Mouse (Mus musculus) limb, embryonic 14.5 days (tissue): ENCODE data around the gene Clip2. TPM values are rescaled to one million over a fixed set of nuclear protein-coding genes. Genes with fewer than 3 reads are reported as not detected.

ENCODE experiments used
- ATAC-seq: fragments of 200-750 bp; cut with Nextera tagmentation; 2 replicates; pipeline ENCODE4 v1.8.0; 2017; ENCODE audit warnings: low read depth, moderate number of reproducible peaks, moderate TSS enrichment; ENCODE audit not compliant: low FRiP score
- DNase-seq: peaks from one replicate; pipeline ENCODE4 v3.0.0-alpha.2; 2015; ENCODE audit warnings: low spot score
- H3K27ac ChIP-seq: fragments of 300-500 bp; sonication (generic); replicated peaks from 2 replicates; pipeline ENCODE4 v1.5.1; 2014; ENCODE audit warnings: low read depth, mild to moderate bottlenecking, low read length, moderate library complexity, mixed read lengths
- H3K27me3 ChIP-seq: fragments of 300-500 bp; sonication (generic); 2 replicates; pipeline ENCODE4 v1.6.1; 2014; ENCODE audit warnings: low read length, mixed read lengths; ENCODE audit not compliant: control insufficient read depth, insufficient read depth
- H3K36me3 ChIP-seq: fragments of 300-500 bp; sonication (generic); 2 replicates; pipeline ENCODE4 v1.6.1; 2014; ENCODE audit warnings: mild to moderate bottlenecking, low read length, moderate library complexity, mixed read lengths; ENCODE audit not compliant: control insufficient read depth, insufficient read depth
- H3K4me1 ChIP-seq: fragments of 300-500 bp; sonication (generic); 2 replicates; pipeline ENCODE4 v1.6.1; 2014; ENCODE audit warnings: antibody characterized with exemption, low read length, mixed read lengths; ENCODE audit not compliant: control insufficient read depth, insufficient read depth
- H3K4me2 ChIP-seq: fragments of 300-500 bp; sonication (generic); replicated peaks from 2 replicates; pipeline ENCODE4 v1.6.1; 2014; ENCODE audit warnings: low read depth, mild to moderate bottlenecking, low read length, moderate library complexity; ENCODE audit not compliant: severe bottlenecking
- H3K4me3 ChIP-seq: fragments of 300-500 bp; sonication (generic); replicated peaks from 2 replicates; pipeline ENCODE4 v1.5.1; 2014; ENCODE audit warnings: low read length
- H3K9ac ChIP-seq: fragments of 300-500 bp; sonication (generic); 2 replicates; pipeline ENCODE4 v1.6.1; 2014; ENCODE audit warnings: mild to moderate bottlenecking, low read depth, low read length, moderate library complexity; ENCODE audit not compliant: severe bottlenecking
- H3K9me3 ChIP-seq: fragments of 300-500 bp; sonication (generic); 2 replicates; pipeline ENCODE4 v1.6.1; 2016; ENCODE audit warnings: low read length; ENCODE audit not compliant: control insufficient read depth
- POLR2A ChIP-seq: fragments of 200-500 bp; IDR thresholded peaks from 2 replicates; pipeline ENCODE4 v1.8.0; 2012; ENCODE audit warnings: inconsistent platforms, mild to moderate bottlenecking, moderate library complexity, borderline replicate concordance; ENCODE audit not compliant: insufficient read depth, insufficient read length; ENCODE audit errors: extremely low read depth
- WGBS: fragments of 180-500 bp; shearing (Covaris S2); extraction: QIAGEN DNeasy Blood & Tissue Kit; methylation state at CpG from one replicate; pipeline ENCODE4 v1.1.7; 2014; 5-methylcytosine and 5-hydroxymethylcytosine counted together
- polyA plus RNA-seq, 2 experiments: library from polyadenylated mRNA; depleted of rRNA in 1 of 2; stranded (reverse) in 1 of 2; unstranded in 1 of 2; fragments of >200 nt; fragmentation: Nextera tagmentation in 1 of 2; extraction: Ambion mirVana in 1 of 2; gene quantifications; 2 replicates each; pipeline versions ENCODE4 v1.2.1 to v1.2.3; 2012 to 2014

Clip2 gene
- polyA plus RNA-seq, 2 experiments, result 4.7 to 25.5 TPM

GRCm38 (mm10) chr5:134502591-134502990, 49.6 kb downstream of the Clip2 start:
- no peak overlapping the region for H3K9ac ChIP-seq
- no peak overlapping the region for H3K4me2 ChIP-seq
- H3K9me3 ChIP-seq, result no peaks in the 10 kb centered on the region
- peaks cover 48% of the 10 kb centered on the region for H3K36me3 ChIP-seq
- DNase-seq (no peak), ATAC-seq (no peak)
- H3K4me1 ChIP-seq, result no peaks in the 10 kb centered on the region
- H3K4me3 ChIP-seq, result no peak overlapping the region
- no peaks in the 10 kb centered on the region for H3K27me3 ChIP-seq
- no peak overlapping the region for H3K27ac ChIP-seq
- TF ChIP-seq POLR2A, result no peak
- 93% methylated on average over 18 of the region's 18 CpGs for WGBS

GRCm38 (mm10) chr5:134501453-134501852, 50.8 kb downstream of the Clip2 start:
- Histone ChIP-seq H3K27me3 (no peaks in the 10 kb centered on the region), H3K9me3 (no peaks in the 10 kb centered on the region), H3K9ac (no peak overlapping the region), H3K4me2 (no peak overlapping the region), H3K36me3 (peaks cover 59% of the 10 kb centered on the region), H3K27ac (no peak overlapping the region), H3K4me3 (no peak overlapping the region), H3K4me1 (no peaks in the 10 kb centered on the region)
- no peak for DNase-seq
- 89% methylated on average over 9 of the region's 9 CpGs for WGBS
- no peak for ATAC-seq
- TF ChIP-seq POLR2A, result no peak

- Histone ChIP-seq H3K36me3 (peaks cover 61% of the 10 kb centered on the region), H3K4me1 (no peaks in the 10 kb centered on the region), H3K4me3 (no peak overlapping the region), H3K4me2 (no peak overlapping the region), H3K9me3 (no peaks in the 10 kb centered on the region), H3K9ac (no peak overlapping the region), H3K27ac (no peak overlapping the region), H3K27me3 (no peaks in the 10 kb centered on the region)
- 97% methylated on average over 3 of the region's 3 CpGs for WGBS
- ATAC-seq (no peak), DNase-seq (no peak)
- no peak for TF ChIP-seq POLR2A
Observed at GRCm38 (mm10) chr5:134500681-134501080, 51.6 kb downstream of the Clip2 start.

- DNase-seq (no peak), ATAC-seq (no peak)
- H3K27me3 ChIP-seq, result no peaks in the 10 kb centered on the region
- no peak overlapping the region for H3K9ac ChIP-seq
- H3K4me3 ChIP-seq, result no peak overlapping the region
- H3K4me2 ChIP-seq, result no peak overlapping the region
- H3K4me1 ChIP-seq, result no peaks in the 10 kb centered on the region
- H3K36me3 ChIP-seq, result peaks cover 66% of the 10 kb centered on the region
- TF ChIP-seq POLR2A, result no peak
- no peak overlapping the region for H3K27ac ChIP-seq
- 75% methylated on average over 4 of the region's 4 CpGs for WGBS
- no peaks in the 10 kb centered on the region for H3K9me3 ChIP-seq
Observed at GRCm38 (mm10) chr5:134500062-134500461, 52.2 kb downstream of the Clip2 start.

- H3K4me2 ChIP-seq, result no peak overlapping the region
- TF ChIP-seq POLR2A, result no peak
- no peak for ATAC-seq
- H3K9ac ChIP-seq, result no peak overlapping the region
- H3K4me1 ChIP-seq, result no peaks in the 10 kb centered on the region
- DNase-seq, result no peak
- no peak overlapping the region for H3K27ac ChIP-seq
- H3K27me3 ChIP-seq, result no peaks in the 10 kb centered on the region
- no peaks in the 10 kb centered on the region for H3K9me3 ChIP-seq
- WGBS, result 94% methylated on average over 5 of the region's 5 CpGs
- H3K36me3 ChIP-seq, result peaks cover 76% of the 10 kb centered on the region
- H3K4me3 ChIP-seq, result no peak overlapping the region
Observed at GRCm38 (mm10) chr5:134497026-134497425, 55.2 kb downstream of the Clip2 start.

GRCm38 (mm10) chr5:134495796-134496195, 56.4 kb downstream of the Clip2 start:
- 88% methylated on average over 4 of the region's 4 CpGs for WGBS
- Histone ChIP-seq H3K36me3 (peaks cover 75% of the 10 kb centered on the region), H3K9me3 (no peaks in the 10 kb centered on the region), H3K4me2 (no peak overlapping the region), H3K4me1 (no peaks in the 10 kb centered on the region), H3K4me3 (no peak overlapping the region), H3K27me3 (no peaks in the 10 kb centered on the region), H3K27ac (no peak overlapping the region), H3K9ac (no peak overlapping the region)
- no peak for DNase-seq
- ATAC-seq, result no peak
- TF ChIP-seq POLR2A, result no peak
